Mouse (Mus musculus): ENCODE results near the gene Iqcj. TPM values are rescaled to one million over a fixed set of nuclear protein-coding genes. Genes with fewer than 3 reads are reported as not detected.

The Iqcj gene
- total RNA-seq (2021): 1 to 10 TPM; 2.7 to 3.2 TPM
- long read RNA-seq: 0 reads

DNA sequence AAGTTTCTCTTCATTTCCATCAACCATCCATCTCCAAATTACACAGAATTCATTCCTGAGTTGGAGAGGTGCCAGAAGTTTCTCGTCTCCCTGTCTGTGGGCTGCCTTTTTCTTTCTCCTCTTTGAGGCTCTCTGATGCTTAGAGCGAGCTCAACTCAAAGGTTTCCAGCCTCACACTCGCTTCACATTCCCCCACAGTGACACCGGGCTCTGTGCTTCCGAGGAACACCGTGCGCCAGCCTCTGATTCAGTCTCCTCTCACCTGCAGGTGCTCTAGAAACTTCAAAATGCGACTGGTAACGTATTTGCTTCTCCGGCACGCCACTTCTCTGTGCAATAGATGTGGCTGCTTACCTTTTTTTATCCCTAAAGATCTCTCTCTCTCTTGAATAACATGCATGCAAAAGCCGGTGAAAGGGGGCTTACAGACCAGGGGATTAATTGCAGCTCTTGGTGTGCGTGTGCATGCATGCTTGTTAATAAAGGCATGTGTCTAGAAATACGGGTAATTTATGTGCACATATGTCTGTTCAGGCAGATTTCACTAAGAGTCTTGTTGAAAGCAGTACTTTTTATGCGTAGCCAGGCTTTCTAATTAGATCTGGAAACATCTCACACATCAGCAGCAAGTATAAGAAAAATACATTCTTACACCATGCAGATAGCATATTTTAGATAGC lies at the start of gene Iqcj, which contains the start of gene Iqschfp:
Iqcj (plus strand) TSS at position 195 of the 680 bp plus-strand sequence.
Iqschfp (plus strand) TSS at position 207 of the 680 bp plus-strand sequence.
- peak in 1 of 2 experiments; percentile 47 for DNase-seq (ENCODE audit: low spot score in 2 of 2)

DNA sequence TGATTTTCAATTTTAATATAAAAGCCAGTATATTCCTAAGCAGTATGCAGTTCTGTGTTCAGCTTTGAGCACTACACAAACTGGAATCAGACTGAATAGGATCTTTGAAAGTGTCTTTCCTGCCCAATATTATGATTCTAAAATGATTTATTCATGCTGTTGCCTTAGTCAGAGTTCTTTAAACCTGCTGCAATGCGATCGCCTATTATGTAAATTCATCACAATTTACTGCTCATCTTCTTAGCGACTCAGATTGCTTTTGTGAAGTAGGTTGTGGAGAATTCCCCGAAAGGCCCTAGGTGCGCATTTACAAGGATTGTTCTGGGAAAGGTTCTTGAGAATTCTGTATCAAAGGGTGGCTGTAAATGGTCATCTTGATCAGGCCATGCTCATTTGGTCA lies 39.6 kb upstream of the Iqcj start:
- DNase-seq (ENCODE audit: low spot score in 2 of 2): peak in 1 of 2 experiments; percentile 1

DNA sequence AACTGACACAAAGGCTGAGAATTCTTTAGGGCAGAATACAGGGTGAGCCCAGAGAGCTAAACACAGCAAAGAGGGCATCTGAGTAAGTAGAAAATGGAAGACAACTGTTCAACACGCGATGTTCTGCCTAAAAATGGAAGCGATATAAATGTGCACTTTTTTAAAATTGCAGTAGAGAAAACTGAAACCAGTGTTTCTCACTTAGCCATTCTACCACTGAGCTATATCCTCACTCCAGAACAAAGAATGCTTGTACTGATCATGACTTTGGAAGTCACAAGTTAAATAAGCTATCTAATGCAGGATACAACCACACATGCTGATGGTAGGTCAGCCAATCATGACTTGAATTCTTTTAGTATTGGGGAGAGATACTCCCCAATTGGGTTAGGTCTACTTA lies 30.5 kb upstream of the Iqcj start:
- DNase-seq (ENCODE audit: low spot score in 2 of 2): no peak

DNA sequence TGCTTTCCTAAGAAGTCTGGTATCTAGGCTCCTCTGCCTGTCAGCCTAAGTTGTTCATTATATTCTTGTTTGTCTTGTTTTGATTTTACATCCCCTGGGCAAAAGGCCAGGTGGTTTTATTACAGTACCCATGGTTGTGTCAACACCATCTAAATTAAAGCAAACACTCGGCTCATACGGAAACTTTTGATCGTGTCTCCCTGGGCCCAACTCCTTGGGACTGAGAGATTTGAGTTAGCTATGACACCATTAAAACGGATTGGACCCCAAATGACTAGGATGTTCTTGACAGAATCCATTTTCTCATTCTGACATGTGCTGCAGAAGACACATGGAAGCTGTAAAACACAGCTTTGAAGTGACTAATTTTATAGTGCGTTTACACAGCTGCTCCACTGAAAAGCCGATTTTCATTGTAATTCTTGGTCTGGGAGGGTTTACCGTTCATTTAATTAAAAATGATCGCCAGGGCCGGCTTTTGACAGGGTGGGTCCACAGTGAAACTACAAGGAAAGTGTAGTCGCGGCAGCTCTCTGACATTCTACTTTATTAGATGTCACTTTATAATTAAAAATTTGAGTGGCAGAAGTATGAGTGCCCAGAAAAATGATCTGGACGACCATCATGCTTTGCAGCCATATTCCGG lies 24.5 kb upstream of the Iqcj start:
- no peak for DNase-seq (ENCODE audit: low spot score in 2 of 2)

DNA sequence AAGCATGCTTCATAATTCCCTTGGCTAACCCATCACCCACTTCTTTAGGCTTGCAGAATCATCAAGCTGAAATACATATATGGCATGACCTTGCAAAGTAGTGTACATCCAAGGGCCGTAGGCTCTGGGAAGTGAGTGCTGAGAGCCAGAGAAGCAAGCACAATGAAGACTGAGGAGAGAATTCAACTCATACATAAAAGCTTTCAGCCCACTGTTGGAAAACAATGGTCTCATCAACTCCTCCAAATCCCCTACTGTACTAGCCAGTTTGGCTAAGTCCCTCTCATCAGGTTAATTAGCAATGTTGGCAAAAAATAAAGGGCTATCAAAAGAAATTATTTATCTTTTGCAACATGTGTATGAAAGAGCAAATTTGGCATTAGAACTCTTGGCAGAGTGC lies 22.6 kb upstream of the Iqcj start:
- no peak for DNase-seq (ENCODE audit: low spot score in 2 of 2)

DNA sequence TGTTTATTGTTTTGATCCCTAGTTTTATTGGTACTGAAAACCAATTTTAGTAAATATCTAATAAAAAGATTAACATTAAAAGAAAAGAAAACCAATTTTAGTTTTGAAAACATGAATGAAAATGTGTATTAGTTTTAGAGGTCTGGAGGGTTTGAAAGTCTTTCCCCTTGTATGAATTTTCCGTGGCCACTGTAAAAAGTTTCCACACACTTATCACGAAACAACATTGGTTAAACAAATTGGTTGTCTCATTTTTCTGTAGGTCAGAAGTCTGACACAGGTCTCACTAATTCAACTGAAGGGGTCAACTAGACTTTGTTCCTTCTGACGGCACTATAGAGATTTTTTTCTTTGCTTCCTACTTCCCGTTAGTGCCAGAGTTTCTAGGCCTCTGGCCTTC lies 14.8 kb upstream of the Iqcj start:
- no peak for DNase-seq (ENCODE audit: low spot score in 2 of 2)

DNA sequence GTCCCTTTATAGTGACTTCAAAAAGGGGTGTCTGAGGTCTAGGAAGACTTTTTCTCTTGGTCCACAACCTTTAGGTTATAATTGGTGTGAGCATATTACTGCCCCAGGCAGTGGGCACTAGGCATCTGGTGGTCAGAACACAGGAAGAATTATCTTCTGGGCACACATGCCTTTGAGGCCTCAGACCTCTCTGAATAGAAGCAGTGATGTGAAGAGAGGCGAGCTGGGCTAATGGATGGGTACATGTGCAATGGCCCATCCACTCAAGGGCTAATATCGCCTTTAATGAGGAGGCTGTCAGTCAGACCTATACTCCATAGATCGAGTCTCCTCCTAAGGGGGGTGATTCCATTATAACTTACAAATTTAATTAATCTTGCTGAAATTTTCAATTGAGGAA lies 7.7 kb upstream of the Iqcj start:
- DNase-seq (ENCODE audit: low spot score in 2 of 2): no peak

DNA sequence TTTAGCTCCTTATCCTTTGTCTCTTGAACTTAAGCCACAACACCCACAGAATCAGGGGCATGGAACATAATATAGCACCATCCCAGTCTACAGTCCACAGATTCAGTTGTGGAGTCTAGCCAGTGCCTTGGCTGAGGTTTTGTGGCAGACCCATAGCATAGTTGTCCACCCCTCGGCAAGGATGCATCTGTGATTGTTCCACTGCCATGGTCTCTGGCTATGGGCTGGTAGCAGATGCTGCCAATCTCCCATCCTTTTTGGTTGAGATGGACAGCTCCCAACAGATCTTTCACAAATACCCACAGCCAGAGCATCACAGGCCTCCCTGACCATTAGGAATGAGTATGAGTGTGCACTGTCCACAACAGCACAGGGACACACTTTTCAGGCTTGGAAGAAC lies 5.8 kb upstream of the Iqcj start:
- DNase-seq (ENCODE audit: low spot score in 2 of 2): no peak

DNA sequence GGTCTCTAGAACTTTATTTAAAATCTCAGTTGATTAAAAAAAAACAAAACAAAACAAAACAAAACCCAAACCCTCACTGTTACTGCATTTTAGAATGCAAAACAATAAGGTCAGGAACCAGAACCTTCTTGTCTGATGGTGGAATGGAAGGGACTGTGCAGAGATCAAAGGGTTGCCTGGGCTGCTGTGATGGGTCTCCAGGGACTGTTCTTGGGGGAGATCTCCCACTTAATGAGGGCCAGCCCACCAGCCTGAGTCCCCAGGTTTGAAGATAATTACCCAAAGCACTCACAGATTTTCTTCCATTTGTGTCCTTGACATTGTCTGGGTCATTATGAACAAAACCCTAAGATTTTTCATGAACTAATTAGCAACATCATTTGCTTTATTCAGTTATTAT lies 4.8 kb upstream of the Iqcj start:
- DNase-seq (ENCODE audit: low spot score in 2 of 2): no peak

DNA sequence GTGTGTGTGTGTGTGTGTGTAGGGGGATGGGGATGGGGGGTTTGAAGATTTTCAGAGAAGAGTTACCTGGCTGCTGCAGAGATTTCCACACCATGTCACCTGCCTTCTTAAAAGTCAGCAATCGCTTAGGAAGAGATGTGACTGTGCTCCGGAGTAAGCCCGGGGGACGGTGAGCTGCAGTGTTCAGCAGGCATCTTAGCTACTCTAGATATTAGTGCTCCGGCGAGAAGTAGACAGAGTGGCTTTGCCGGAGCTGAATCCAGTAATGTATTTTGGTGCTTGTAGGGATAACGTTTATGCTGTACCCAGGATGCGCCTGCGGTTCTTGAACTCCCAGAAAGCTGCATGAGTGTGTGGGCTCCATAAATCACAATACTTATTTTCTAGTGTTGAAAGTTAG lies 748 bp downstream of the Iqcj start:
- DNase-seq (ENCODE audit: low spot score in 2 of 2): peak in 1 of 2 experiments; percentile 42

DNA sequence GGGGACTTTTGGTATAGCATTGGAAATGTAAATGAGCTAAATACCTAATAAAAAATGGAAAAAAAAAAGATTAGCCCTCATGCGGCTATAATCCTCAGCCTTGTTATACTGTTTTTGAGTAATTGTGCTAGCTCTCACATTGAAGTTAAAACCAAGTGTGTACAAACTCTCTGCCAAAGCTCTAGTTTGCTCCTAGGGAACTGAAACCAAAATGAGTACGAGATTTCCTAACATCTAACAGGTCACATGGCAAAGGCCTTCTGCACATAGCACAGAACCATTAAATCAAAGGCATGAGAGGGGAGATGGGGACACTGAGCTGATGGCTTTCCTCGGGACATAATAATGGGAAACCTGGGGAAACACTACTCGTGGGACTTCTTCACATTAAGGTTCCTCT lies 10.5 kb downstream of the Iqcj start:
- no peak for DNase-seq (ENCODE audit: low spot score in 2 of 2)

DNA sequence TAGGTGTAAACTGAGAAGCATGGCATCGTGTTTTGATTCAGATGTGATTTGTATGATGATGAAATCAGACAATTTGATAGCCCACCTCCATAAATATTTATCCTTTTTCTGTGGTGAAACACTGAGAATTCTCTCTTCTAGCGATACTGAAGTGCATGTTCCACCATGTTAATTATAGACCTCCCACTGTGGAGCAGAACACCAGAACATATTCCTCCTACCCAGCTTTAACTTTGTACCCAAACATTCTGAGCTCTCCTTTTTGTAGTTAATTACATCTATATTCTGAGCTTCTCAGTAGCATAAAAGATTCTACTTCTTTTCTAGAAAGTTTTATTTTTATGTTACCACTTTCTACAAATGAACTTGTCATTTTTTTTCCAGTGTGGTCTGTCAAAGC lies 16.6 kb downstream of the Iqcj start:
- peak in 1 of 2 experiments; percentile 21 for DNase-seq (ENCODE audit: low spot score in 2 of 2)

DNA sequence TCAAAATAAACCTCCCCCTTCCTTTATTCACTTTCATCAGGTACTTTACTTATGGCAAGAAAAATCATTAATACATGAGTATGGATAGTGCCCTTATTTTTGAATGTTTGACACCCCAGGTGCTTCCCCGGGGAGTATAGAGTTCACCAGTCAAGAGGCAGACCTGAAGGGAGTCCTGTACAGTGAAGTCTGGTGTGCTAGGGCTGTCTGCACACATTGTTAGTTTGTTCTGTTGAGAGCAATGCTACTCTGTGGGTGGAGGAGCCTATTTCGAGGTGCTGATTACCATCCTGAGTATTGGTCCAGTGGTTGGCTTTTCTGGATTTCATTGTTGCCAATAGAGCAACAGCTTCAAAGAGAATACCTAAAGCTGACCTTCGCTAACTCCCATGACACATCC lies 26.1 kb downstream of the Iqcj start:
- DNase-seq (ENCODE audit: low spot score in 2 of 2): no peak

DNA sequence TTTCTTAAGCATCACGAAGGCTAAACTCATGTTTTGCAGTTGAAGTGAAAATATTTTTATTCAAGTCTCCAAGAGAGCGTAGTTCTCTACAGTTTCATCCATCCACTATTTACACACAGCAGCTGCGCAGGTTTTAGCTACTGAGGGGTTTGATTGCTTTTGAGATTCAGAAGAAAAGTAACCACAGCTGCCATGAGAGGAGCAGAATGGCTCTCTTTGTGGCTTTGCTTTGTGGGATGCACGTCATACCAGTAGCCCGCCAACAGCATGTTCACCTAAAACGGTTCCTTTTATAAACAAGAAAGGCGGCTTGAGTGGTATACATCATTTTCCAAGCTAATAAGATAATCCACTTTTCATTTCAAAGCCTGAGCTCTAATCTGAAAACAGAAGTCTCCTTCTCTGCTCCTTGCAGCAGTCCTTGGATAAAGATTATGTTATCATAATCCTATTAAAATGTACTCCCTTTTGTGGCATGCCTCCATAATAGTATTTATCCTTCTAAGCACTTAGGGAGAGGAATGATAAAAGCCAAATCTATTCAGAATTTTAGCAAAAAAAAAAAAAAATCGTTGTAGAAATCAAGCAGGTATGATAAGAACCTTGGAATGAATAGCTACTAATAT lies 26.7 kb downstream of the Iqcj start:
- no peak for DNase-seq (ENCODE audit: low spot score in 2 of 2)

DNA sequence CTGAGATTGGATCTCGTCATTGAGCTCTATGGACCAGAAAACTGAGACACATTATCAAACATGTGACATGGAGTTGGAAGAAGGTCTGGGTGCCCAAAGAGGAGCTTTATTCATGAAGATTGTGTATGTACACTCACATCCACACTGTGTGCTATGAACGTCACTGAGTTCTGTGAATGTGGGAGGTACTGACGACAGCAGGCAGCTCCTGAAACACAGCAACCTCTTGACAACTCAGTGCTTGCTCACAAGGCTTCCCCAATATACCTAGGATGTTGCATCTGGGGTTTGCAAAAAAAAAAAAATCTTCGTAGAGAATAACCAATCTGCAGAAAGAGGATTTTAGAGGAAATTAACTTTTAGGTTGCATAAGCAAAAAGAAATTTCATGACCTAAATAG lies 31.1 kb downstream of the Iqcj start:
- no peak for DNase-seq (ENCODE audit: low spot score in 2 of 2)

DNA sequence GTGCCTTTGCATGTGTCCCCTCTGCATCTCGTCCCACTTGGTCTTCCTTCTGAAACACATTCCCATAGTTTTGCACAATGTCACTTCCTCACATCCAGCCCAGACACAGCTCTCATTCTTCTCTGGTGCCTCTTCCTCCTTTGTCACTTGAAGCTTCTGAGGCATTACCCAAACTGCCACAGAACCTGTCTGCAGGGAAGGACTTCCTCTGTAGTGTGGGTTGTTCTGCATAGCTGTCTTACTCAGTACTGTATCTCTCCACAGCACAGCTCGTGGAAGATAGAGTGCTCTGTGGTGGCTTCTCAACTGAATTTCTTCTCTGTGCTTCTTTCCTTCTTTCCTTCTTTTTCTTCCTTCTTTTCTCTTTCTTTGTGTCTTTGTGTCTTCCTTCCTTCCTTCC lies 33.4 kb downstream of the Iqcj start:
- DNase-seq (ENCODE audit: low spot score in 2 of 2): no peak

DNA sequence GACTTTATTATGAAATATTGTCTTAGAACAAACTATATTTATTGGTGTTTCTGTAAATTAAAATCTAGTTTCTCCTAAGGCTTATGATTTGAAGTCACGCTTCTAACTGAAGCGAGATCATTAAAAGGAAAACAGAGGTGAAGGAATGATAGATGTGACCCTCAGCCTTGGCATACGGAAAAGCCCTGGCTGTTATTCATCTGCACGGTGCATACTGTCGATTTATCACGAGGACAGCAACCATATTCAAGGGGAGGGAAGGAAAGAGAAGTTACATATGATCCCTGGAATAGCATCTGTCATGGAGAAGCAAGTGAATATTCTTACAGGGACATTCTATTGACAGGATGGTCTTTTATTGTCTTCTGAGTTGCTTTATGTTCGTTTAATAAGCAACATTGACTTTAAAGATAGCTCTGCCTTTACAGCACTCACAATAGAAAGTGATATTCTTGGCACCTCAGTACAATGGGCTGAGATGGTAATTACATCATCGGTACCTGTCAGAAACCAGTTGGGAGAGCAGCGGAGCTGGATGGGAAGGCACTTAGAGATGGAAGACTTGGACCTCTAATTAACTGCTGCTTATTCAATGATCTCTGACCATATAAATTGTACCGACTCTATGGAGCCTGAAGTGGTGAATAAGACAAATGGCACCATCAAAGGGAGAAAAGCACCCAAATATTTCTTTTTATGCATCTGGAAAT lies 38.6 kb downstream of the Iqcj start:
- no peak for DNase-seq (ENCODE audit: low spot score in 2 of 2)

DNA sequence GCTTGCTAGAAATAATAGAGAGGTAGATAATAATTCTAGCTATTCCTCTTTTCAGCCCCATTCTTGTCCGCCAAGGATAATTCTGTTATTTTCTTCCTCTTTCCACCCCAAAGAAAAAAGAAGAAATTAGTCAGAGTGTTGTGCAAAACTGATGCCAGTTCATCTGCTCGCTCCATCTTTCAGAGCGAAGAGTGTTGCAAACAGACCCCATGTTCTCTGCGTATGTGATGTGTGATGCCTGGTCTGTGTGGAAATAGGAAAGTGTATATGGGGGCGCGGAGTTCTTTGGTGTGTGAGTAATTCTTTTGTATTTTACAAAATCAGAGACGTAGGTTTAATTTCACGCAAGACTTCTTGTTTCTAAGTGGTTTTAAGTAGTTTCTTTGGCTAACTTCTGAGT lies 39.2 kb downstream of the Iqcj start:
- peak; percentile 39 to 52 for DNase-seq (ENCODE audit: low spot score in 2 of 2)

DNA sequence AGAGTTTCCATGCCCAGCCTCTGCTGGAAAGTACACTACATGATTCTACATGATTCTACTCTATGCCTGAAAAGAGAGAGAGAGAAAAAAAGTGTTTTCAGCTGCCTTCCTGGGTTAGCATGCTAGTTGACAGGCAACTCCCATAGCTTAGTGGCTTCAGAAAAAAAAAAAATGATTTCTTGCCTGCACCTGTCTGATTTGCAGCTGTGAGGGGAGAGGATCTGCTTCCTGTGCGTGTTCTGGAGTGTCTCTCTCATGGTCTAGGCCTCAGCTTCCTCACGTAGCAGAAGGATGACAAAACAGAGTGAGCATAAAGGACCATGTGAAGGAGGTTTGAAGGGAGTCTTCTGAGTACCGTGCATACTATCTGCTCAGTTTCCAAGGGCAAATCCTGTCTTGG lies 39.9 kb downstream of the Iqcj start:
- DNase-seq (ENCODE audit: low spot score in 2 of 2): no peak

DNA sequence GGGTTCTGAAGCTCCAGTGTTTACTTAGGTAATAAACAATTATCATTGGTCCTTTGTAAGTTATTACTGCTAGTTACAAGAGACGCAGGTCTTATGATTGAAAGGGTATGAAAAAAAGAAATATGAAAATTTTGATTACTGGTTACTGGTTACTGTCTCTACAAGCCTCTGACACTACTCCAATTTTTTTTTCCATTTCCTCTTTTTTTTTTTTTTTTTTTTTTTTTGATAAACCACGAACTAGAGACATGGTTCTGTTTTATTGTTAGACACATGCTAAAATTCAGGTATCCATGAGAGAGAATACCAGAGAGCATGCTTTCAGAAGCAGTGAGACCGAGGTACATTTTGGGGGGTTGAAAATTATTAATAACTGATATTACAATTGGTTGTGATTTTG lies 43.8 kb downstream of the Iqcj start:
- no peak for DNase-seq (ENCODE audit: low spot score in 2 of 2)

DNA sequence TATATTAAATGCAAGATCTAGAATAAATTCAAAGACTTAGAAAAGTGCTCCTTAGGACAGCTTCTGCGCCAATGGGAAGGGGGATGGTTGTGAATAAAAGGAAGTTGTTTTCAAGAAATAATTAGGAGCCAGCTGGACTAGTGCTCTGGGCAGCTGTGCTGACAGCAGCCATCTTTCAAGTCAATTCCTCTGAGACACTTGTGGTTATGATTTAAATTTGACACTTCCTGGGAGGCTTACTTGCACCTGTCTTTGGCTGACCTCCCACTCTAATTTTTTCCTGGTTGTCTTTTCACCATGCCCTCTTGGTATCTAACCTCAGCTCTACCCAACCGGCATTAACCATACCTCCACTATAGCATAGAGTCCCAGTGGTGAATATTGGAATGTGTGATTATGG lies 55.0 kb downstream of the Iqcj start:
- no peak for DNase-seq (ENCODE audit: low spot score in 2 of 2)

DNA sequence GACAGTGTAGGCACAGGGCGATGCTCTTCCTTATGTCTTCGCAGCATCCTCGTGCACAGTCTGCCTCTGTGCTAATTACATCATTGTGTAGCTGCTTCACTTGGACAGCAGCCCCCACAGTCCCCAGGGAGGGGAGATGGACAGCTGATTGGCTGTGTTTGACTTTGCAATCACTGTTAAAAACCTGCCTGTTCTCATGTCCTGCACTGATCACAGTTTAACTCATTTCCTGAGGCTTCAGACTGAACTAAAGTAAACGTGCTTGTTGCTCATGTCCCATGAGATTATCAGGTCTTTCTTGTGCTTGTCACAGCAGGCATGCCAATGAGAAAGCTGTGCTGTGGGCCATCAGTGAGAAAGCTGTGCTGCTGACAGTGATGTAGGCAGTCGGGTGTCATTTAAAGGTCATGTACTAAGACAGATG lies 60.5 kb downstream of the Iqcj start:
- DNase-seq (ENCODE audit: low spot score in 2 of 2): peak in 1 of 2 experiments; percentile 16

Data from layer of hippocampus, adult 18-20 months (tissue).